Mouse (Mus musculus): ENCODE data around the gene Lhx2. TPM values are rescaled to one million over a fixed set of nuclear protein-coding genes. Genes with fewer than 3 reads are reported as not detected.
A peak's percentile ranks its signal among the peaks of the same experiment; 100 is the strongest.

Gene Lhx2
- total RNA-seq, 2 experiments from 2014 or later, result 82.2 to 89.2 TPM

DNA sequence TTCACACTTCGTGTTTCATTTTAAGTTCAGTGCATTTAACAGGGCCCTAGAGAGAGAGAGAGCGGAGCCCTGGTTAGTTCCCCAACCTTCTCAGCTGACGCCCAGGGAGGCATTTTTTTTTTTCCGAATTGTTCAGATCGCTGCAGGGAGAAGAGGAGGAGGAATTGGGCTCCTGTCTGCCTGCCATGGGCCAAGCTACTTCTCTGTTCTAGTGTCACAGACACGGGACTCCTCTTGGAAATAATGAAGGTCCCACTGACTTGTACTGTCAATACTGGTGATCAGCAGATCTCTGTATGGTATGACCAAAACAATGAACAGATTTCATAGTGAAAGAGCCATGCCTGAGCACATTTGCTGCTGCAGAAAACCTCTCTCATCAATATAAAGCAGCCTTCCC, 7.3 kb downstream of the Lhx2 start:
- no peak for DNase-seq (ENCODE audit: low spot score in 2 of 2)

DNA sequence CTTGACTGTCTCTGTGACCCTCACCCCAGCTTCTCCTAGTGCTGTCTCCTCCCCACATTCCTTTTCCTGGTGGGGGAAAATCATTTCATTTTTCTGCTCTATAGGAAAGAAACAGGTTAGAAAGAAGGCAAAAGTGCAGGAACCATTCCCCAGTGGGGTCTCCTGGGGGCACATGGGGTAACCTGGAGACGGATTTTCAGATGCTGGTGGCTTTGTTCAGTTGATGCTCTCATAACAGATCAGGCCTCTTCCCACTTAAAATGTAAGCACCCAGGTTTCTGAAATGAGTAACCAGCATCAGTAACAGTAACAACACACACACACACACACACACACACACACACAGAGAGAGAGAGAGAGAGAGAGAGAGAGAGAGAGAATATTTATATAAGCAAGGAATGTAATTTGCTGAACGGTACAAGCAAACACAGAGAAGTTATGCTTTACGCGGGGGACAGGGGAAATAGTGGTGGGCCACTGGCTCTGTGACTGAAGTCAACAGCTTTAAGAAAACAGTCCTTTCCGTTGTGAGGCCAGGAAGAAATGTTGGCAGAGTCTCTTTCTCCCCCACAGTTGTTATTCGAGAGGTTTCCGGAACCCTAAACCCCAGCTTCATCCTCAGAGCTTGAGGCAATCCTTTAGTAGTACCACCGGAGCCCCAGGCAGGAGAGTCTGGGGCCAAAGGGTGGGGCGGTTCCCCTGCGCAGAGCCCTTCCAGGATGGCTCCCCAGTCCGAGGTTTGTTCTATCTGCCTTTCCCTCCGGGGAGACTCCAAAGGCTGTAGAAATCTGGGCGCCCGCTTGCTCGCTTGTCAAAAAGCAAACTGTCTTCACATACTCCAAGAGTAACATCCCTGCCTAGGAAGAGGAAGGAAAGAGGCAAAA, 8.0 kb downstream of the Lhx2 start:
- peak in 1 of 2 experiments; percentile 24 for DNase-seq (ENCODE audit: low spot score in 2 of 2)

DNA sequence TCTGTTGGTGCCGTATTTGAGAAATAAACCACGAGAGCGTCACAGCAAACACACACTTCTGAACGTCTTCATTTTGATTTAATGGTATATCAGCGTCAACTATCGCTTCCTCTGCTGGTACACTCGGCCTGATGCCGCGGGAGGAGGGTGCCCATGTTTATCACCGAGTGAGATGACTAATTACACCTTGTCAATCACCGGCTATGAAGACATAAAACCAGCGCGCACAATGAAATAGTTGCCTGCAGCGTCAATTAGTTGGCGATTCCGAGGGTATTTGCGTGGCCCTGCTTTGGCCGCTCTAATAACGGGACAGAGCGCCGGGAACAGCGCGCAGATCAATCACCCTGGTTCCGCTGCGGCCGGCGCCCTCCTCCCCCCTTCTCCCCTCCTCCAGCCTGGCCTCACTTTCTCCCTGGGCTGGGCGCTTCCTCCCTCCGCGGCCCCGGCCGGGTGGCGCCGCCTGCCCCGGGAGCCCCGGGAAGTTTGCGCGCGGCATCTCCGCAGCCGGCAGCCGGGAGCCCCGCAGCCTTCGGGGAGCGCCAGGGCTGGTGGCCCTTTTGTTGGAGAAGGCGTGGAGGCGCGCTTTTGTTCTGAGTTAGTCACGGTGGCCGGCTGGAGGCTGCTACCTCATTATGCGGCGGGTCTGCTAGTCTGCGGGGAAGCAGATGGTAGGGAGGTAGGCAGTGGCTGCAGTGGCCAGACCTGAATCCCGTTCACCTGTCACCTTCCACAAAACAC, 8.9 kb downstream of the Lhx2 start:
- peak in 1 of 2 experiments; percentile 56 for DNase-seq (ENCODE audit: low spot score in 2 of 2)

DNA sequence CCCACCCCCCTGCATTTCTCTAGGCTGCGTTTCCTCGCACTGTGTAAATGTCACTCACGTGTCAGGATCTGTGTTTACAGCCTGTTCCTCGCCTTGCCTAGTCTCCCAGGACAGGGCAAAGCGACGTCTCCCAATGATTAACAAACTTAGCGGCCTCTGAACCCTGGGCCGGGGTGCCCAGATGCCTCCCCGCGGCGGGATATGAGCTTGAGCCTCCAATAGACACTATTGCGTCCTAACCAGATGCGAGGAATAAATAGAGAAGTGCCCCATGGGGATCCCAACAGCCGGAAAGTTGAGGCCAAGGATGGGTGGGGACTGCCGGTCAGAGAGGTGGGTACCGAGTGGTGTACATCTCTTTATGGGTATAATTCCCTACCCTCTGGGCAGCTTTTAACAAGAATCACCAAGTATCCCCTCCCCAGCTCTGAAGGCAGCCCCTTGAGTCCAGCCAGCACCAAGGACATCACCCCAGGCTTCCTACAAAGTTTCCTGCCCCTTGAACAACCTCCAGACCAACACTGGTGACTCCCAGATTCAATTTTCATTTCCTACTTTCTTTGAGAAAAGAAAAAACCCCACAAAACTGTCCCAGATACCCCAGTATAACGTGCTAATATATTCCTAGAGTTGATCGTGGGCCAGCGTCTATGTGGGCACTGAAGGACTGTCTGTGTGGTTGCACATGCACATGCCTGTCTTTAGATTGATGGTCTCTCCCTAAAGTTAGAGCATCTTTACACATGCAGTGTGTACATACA, 9.8 kb downstream of the Lhx2 start:
- DNase-seq (ENCODE audit: low spot score in 2 of 2), result no peak

DNA sequence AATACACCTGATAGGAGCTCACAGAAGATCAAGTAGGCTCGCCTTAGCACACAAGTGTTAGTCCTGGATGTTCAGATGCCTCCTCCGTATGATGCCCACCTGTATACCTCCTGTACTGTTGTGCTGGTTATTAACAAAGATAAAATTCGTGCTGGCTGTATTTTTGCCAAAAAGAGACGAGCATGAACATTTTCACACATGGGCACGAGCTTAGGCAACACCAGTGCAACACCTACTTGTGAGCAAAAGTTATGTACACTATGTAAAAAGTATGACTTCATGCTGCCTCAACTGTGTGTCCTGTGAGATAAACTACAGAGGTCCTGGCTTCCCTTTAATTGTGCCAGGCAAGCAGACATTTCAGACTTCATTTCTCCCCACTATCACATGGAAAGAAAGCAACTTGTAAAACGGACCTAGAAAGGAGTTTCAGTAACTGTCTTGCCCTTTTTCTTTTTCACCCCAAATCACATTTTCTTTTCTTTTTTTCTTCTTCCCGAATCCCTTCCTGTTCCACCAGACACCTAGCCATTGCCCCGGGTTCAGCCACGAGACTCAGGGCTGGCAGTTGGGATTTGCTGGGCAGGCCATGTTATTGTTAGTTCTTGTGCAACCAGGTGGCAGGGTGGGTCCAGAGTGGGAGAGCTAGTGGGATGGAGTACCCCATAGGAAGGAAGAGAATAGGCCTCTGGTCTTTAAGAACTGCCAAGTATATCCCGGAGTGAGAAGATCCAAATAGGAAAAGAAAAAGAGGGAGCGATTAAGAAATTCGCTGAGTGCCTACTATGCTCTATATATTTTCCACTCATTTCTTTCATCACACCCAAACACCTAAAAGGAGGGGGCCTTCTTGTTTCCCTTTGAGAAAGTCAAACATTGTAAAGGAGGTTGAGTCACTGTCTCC, 10.6 kb downstream of the Lhx2 start:
- DNase-seq (ENCODE audit: low spot score in 2 of 2), result no peak

DNA sequence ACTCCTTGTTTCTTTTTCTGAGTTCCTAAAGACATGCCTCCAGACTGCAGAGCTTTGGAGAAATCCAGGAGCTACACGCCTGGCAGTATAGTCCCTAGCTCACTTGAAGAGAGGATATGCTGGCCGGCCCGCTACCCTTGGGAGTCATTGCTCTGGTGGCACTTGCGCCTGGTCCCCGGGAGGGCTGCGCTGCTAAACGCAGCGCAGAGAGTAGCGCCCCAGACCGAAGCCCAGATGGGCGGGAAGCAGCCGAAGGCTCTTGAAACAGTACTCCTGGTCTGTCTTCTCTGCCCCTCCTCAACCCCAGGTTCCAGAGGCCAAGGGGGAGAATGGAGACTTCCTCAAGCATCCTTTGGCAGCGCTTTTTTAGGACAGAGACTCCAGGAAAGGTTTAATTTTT, 11.3 kb downstream of the Lhx2 start:
- no peak for DNase-seq (ENCODE audit: low spot score in 2 of 2)

DNA sequence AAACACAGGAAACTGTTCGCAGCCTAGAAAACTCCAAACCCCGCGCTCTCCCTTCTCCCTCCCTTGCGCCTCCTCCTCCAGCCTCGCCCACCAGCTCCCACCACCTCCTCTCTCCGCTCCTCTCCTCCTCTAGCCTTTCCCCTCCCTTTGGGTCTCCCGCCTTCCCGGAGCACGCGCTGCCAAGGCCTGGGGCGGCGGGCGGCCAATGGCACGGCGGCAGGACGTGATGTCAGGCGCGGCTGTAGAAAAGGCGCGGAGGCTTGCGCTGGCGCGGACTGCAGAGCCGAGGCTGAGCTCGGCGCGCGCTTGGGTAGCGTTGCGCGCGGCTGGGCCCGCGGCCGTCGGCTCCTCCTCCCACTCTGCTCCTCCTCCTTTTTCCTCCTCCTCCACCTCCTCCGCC, 11.7 kb downstream of the Lhx2 start:
- DNase-seq (ENCODE audit: low spot score in 2 of 2), result peak; percentile 80 to 88

DNA sequence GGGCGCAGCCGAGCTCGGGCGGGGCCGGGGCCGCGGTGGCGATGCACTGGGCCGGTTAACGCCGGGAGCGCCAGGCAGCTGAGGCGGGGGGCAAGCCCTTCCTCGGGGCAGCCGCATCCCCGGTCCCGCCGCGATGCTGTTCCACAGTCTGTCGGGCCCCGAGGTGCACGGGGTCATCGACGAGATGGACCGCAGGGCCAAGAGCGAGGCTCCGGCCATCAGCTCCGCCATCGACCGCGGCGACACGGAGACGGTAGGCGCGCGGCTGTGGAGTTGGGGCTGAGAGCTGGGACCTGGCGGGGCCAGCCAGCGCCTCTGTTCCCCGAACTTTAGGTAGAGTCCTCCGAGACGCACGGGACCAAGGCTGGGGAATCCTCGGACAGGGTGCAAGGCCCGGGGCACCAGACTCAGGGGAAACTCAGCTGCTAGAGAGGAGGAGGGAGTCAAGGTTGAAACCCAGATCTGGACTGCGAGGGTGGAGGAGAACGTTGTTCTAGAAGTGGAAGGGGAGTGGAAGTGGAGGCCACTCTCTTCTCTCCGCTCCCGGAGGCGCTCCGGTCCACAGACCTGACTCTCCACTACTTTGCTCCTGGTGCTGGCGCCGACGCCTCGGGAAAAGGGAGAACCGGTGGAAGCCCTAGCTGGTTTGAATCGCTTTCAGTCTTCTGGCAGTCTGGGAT, 12.7 kb downstream of the Lhx2 start:
- no peak for DNase-seq (ENCODE audit: low spot score in 2 of 2)

DNA sequence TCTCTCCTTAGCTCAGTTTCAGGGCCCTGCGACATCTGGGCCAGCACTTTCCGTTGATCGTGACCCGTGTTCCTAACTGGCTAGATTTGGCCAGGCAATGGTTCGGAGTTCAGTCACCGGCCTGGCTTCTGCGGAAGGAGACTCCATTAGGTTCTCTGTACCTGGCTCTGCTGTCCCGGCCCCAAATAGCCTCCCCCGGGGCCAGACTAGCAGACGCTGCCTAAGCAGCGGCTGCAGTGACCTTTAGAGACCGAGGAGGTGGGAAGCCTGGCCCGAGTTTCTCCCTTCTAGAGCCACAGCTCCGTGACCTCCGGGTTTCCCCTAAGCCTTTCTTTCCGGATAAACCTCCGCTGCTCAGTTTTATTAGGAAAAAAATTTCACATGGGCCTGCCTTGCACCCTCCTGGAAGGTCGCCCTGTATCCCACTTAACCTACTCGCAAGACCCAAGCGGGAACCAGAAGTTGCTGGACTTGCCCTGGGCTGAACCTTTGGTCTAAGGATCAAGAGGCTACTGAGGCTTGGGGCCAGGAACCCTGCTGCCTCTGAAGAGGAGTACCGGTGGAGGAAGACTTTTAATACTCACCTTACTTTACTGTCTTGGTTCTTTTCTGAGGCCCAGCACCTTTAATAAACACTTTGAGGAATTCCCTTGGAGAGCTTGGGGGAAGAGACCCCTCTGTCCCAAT, 13.4 kb downstream of the Lhx2 start:
- no peak for DNase-seq (ENCODE audit: low spot score in 2 of 2)

DNA sequence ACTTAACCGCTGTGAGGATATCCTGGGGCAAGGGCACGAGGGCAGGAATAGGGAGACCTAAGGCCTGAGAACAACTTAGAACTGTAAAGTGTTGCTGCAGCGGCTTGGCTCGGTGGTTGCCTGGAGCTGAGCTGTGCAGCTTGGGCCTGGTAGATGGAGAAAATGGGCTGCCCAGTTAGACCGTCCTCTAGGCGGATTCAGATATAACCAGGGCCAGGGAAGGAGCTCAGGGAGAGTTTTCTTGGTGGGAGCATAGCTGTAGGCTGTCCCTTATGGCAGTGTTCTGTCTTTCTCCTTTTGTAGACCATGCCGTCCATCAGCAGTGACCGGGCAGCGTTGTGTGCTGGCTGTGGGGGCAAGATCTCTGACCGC, 13.9 kb downstream of the Lhx2 start:
- no peak for DNase-seq (ENCODE audit: low spot score in 2 of 2)

DNA sequence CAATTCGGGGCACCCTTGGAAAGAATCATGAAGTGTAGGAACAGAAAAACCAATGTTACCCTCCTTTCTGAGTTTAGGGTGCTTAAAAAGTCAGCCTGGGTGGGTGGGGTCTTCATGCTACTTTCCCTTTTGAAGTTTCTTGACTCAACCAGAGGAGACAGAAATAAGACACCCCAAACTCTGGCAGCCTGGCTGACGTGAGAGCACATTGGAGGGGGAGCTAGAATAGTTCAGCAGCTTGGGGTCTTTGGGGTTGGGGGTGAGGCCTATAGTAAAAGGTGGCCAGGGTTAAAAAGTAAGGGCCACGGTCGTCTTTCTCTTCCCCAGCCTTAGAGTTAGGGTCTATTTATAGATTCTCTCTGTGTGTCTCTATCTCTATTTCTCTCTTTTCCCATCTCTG, 14.6 kb downstream of the Lhx2 start:
- no peak for DNase-seq (ENCODE audit: low spot score in 2 of 2)

DNA sequence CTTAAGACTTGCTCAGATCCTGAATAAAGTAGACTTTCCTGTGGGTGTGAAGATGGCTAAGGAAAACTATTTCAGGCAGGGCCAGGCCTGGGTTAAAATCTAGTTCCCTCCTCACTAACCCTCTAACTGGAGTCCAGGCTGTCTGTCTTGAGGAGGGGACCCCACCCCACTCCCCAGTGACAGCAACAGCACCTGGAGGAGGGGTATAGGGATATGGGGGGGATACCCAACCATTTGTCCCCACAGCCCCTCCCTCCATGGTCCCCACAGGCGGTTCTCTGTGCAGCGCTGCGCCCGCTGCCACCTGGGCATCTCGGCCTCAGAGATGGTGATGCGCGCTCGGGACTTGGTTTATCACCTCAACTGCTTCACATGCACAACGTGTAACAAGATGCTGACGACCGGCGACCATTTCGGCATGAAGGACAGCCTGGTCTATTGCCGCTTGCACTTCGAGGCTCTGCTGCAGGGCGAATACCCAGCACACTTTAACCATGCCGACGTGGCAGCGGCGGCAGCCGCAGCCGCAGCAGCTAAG, 15.2 kb downstream of the Lhx2 start:
- no peak for DNase-seq (ENCODE audit: low spot score in 2 of 2)

DNA sequence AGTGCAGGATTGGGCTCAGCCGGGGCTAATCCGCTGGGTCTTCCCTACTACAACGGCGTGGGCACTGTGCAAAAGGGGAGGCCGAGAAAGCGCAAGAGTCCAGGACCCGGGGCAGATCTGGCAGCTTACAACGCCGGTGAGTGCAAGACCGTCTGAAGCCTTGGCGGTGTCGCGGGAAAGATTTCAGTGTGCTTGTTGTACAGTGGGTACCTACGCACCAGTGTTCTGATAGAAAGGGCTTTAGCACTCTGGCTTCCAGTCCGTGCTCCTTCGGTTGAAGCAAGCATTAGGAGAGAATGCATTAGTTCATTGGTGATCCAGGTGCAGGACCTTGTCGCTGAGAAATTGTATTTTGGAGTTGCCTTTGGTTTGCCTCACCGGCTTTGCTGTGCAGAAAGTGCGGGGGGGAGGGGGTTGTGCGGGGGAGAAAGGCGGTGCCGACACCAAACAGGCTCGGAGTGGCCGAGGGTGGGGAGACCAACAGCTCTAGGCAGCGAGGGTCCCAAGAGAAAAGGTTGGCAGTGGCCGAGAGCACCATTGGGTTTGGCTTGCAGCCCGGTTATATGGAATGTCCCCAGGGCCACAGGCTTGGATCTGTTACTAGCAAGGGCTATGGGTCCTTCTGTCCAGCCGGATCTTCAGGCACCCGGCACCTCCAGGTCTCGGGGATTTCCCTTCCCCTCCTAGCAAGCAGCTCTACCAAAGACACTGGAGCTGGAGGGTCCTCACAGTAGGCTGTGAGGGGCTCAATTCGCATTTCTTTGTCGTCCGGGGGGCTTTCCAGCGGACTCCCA, 15.8 kb downstream of the Lhx2 start:
- DNase-seq (ENCODE audit: low spot score in 2 of 2), result no peak

DNA sequence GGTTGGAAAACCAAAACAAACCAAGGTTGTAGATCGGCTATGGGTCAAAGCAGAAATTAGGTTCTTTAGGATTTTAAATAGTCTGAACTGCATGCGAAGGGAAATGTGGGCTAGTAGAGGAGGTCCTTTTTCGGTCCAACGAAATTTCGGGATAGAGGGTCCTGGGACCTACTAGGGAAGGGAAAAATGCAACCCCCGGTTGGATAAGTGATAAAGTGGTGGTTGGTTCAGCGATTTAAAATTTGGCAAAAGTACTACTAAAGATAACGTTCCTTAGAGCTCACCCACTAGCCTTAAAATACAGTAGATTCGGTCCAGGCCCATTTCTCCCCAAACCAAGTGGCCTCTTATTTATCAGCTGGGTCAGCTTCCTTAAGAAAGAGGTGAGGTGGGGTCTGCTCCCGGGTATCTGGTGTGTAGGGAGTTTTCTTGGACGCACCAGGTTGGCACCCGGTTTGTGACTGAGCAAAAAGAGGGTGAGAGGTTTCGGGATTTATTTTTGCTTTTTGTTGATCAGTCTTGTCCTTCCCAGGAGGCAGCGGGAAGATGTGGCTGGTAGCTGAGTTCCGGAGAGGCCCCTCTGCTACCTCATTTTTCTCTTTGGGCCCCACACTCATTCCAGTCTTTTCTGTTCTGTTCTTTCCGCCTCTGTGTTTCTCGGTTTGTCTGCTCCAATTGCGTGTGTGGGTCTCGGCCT, 16.8 kb downstream of the Lhx2 start:
- DNase-seq (ENCODE audit: low spot score in 2 of 2), result no peak

DNA sequence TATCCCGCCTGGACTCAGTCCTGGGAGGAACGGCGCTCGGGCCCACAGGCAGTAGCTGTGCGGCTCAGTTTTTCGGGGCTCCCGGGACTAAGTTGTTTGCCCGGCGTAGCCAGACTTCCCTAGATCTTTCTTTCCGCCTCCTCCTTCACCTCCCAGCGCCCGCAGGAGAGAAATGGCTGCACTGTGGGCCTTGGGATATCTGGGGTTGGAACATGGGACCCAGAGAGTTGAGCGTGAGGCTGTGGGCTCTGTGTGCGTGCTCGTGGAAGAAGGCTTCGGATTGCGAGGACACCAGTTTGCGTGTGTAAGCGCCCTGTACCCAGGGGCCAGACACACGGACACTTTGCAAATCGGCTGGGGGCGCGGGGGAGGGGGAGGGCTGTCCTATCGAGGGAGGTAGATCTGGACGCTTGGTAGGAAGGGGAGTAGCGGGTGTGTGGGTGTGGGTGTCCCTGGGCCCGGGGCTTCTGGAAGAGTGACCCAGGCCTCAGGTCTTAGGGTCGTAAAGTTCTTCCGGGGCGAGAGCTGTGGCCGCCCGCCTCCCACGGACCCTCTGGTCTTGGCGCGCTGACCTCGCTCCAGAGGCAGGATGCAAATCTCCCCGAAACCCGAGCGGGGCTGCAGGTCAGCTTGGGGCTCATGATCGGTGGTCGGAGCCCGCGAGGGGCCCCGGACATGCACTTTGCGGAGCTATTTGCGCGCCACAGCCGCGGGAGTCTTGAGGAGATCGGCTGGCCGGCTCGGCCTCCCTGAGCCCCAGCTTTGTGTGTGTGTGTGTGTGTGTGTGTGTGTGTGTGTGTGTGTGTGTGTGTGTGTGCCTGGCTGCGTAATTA, 17.6 kb downstream of the Lhx2 start:
- DNase-seq (ENCODE audit: low spot score in 2 of 2), result no peak

DNA sequence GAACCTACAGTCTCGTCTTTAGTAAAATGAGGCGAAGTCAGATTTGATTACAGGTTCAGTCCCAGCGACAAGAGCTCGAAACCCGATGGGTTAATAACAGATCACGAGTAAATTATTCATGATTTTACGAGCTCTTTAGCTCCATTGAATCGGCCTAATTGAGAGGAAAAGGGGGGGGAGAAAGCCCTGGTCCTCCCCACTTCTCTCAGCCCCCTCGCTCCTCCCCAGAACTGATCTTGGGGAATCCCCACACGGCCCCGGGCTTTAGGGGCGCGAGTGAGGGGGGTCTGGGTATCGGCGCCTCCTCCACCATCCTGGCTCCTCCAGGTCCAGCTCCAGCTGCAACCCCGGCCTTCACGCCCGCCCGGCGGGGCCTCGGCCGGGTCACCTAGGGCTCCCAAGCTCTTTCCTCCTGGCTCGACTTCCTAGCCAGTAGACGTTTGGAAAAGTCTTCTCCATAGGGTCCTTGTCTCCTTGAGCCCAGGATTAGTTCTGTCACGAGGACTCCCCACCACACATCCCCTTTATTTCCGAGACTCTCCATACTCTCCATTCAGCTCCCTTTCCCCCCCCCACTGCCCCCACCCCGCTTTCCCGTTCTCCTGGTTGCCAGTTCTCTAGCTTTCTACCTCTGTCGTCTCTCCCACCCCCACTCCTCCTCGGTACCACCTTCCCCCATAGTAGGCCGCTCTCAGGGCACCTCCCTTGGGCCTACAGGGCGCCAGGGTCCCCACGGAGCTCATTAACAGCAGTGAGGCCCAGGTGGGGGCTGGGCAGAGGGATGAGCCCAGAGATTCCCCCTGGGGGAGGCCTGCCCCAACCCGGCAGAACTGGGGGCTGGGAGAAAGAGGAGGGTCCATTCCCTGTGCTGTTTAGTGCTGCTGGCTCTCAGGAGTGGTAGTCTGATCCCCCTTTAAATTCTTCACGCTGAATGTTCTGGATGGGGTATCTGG, 18.5 kb downstream of the Lhx2 start:
- no peak for DNase-seq (ENCODE audit: low spot score in 2 of 2)

Data from left cerebral cortex, adult 18-20 months (tissue).